Mouse (Mus musculus): ENCODE measurements around the gene Sema4b.

GRCm38 (mm10) chr7:80214459-80214858, 27.8 kb downstream of the Sema4b start:
- TF ChIP-seq CTCF (IDR thresholded peaks at IDR 0.05) (no peak), POLR2A (IDR thresholded peaks at IDR 0.05; ENCODE audit: insufficient read depth, low read depth, low read length) (no peak), EP300 (IDR thresholded peaks at IDR 0.05; ENCODE audit: insufficient read depth, low read depth, low read length) (no peak)
